Mouse (Mus musculus) heart, adult 9 months (tissue): ENCODE measurements around the gene Ghrh.

ENCODE experiments used
- DNase-seq, 2 experiments: peaks; one replicate each; pipeline ENCODE4 v3.0.0; 2022; ENCODE audit warnings: low spot score in 2 of 2

The Ghrh gene

GRCm38 (mm10) chr2:157349121-157349778 is 1.9 kb upstream of the Ghrh start:
- no peak for DNase-seq

- DNase-seq, result no peak
Observed at GRCm38 (mm10) chr2:157343337-157343736, 4.0 kb downstream of the Ghrh start.

GRCm38 (mm10) chr2:157342328-157342926 is 4.9 kb downstream of the Ghrh start:
- no peak for DNase-seq

GRCm38 (mm10) chr2:157341554-157342270 is 5.6 kb downstream of the Ghrh start:
- peak; percentile 25 to 47 for DNase-seq

- peak; percentile 62 to 67 for DNase-seq
Observed at GRCm38 (mm10) chr2:157340221-157340741, 7.0 kb downstream of the Ghrh start.

GRCm38 (mm10) chr2:157339532-157339931 is 7.8 kb downstream of the Ghrh start:
- no peak for DNase-seq

GRCm38 (mm10) chr2:157338663-157339062 is 8.6 kb downstream of the Ghrh start:
- peak; percentile 17 to 26 for DNase-seq

GRCm38 (mm10) chr2:157332059-157332458 is 15.2 kb downstream of the Ghrh start:
- no peak for DNase-seq

- no peak for DNase-seq
Observed at GRCm38 (mm10) chr2:157328570-157328969, 18.7 kb downstream of the Ghrh start.

GRCm38 (mm10) chr2:157328106-157328505 is 19.2 kb downstream of the Ghrh start:
- DNase-seq, result no peak

- no peak for DNase-seq
Observed at GRCm38 (mm10) chr2:157325238-157325637, 22.1 kb downstream of the Ghrh start.

GRCm38 (mm10) chr2:157322029-157322766 is 25.1 kb downstream of the Ghrh start:
- no peak for DNase-seq

- DNase-seq, result no peak
Observed at GRCm38 (mm10) chr2:157320886-157321285, 26.4 kb downstream of the Ghrh start.

GRCm38 (mm10) chr2:157320135-157320534 is 27.2 kb downstream of the Ghrh start:
- DNase-seq, result no peak

GRCm38 (mm10) chr2:157317220-157317619 is 30.1 kb downstream of the Ghrh start:
- no peak for DNase-seq

- no peak for DNase-seq
Observed at GRCm38 (mm10) chr2:157316358-157316933, 30.9 kb downstream of the Ghrh start.

GRCm38 (mm10) chr2:157315486-157315885 is 31.8 kb downstream of the Ghrh start:
- DNase-seq, result no peak

GRCm38 (mm10) chr2:157314310-157314709 is 33.0 kb downstream of the Ghrh start:
- no peak for DNase-seq

GRCm38 (mm10) chr2:157313718-157314117 is 33.6 kb downstream of the Ghrh start:
- DNase-seq, result no peak

GRCm38 (mm10) chr2:157310963-157311637 is 36.2 kb downstream of the Ghrh start:
- DNase-seq, result no peak

GRCm38 (mm10) chr2:157309611-157310010 is 37.7 kb downstream of the Ghrh start:
- no peak for DNase-seq
